Mouse (Mus musculus): ENCODE data around the gene Sdhd.

- TF ChIP-seq CTCF (IDR thresholded peaks at IDR 0.05; ENCODE audit: borderline replicate concordance, extremely low read depth, insufficient read depth, insufficient read length) (no peak), POLR2A (IDR thresholded peaks at IDR 0.05; ENCODE audit: borderline replicate concordance, extremely low read depth, insufficient read depth, insufficient read length, poor library complexity, severe bottlenecking) (no peak)
These were observed 38.4 kb downstream of the Sdhd start for GRCm38 (mm10) chr9:50565173-50565572.

Measured in brain, embryonic 14.5 days (tissue).